Mouse (Mus musculus) heart, embryonic 10.5 days (tissue): ENCODE results near the gene Cnot10. TPM values are rescaled to one million over a fixed set of nuclear protein-coding genes. Genes with fewer than 3 reads are reported as not detected.

Experiments used
- DNase-seq: peaks from one replicate; pipeline ENCODE4 v3.0.0-alpha.2; 2017; ENCODE audit warnings: low spot score
- H3K27ac ChIP-seq: fragments of 300-500 bp; sonication (generic); 2 replicates; pipeline ENCODE4 v1.5.1; 2016; ENCODE audit warnings: mild to moderate bottlenecking
- H3K27me3 ChIP-seq: fragments of 300-500 bp; sonication (generic); 2 replicates; pipeline ENCODE4 v1.6.1; 2016; ENCODE audit warnings: mild to moderate bottlenecking; ENCODE audit not compliant: poor library complexity, insufficient read depth, severe bottlenecking
- H3K36me3 ChIP-seq: fragments of 300-500 bp; sonication (generic); 2 replicates; pipeline ENCODE4 v1.6.1; 2016; ENCODE audit warnings: mild to moderate bottlenecking, moderate library complexity
- H3K4me1 ChIP-seq: fragments of 300-500 bp; sonication (generic); 2 replicates; pipeline ENCODE4 v1.6.1; 2016; ENCODE audit warnings: mild to moderate bottlenecking
- H3K4me3 ChIP-seq: fragments of 300-500 bp; sonication (generic); 2 replicates; pipeline ENCODE4 v1.5.1; 2016; ENCODE audit warnings: mild to moderate bottlenecking, moderate library complexity
- H3K9me3 ChIP-seq: fragments of 300-500 bp; sonication (generic); 2 replicates; pipeline ENCODE4 v1.6.1; 2016; ENCODE audit warnings: mild to moderate bottlenecking, moderate library complexity
- WGBS: fragments of 180-500 bp; shearing (Covaris S2); methylation state at CpG from one replicate; pipeline ENCODE4 v1.1.7; 2016; 5-methylcytosine and 5-hydroxymethylcytosine counted together
- polyA plus RNA-seq: library from polyadenylated mRNA; unstranded; fragments of >200 nt; fragmentation: Nextera tagmentation; extraction: Ambion mirVana; gene quantifications from 2 replicates; pipeline ENCODE4 v1.2.1, GENCODE M21; 2016

Cnot10 gene
- 44.8 and 53.3 TPM in 2 replicates for polyA plus RNA-seq

DNA sequence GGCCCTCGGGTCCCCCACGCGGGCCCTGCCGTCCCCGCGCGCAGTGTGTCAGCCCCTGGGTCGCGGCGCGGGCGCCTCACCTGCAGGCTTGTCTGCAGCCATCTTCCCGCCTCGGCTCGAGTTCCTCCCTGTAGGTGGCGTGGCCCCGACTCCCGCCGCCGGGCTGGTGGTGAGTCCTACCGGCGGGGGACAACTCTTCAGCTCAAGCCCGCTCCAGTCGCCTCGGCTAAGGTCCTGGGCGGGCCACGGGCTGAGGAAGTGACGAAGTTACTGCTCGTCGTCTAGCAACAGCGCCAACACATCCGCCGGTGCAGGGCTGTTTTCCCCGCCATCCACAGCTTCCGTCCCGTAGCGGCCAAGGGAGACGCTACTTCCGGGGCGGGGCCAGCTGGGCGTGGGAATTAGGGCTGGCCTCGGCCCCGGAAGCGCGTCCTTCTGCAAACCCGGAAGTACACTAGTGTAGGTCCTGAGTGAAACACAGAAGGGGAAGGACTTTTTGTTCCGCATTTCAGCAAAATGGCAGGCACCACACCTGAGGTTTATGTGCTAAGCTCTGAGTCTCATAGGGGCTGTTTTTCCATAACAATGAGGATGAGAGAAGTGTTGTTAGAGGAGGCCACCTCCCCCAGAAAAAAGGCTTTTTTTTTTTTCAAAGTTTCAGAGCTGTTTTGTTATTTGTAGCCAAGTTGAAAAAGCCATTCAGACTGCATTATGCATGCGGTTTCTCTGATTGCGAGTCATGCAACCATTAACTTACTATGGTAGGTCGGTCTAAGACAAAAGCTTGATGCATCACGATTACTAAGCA, at the start of gene Cnot10:
Gene Cnot10 (minus strand): TSS at position 346 of the 808 bp plus-strand sequence.
- DNase-seq: peak; percentile 99
- peaks cover 12% of the 10 kb centered on the region for H3K4me1 ChIP-seq
- no peaks in the 10 kb centered on the region for H3K9me3 ChIP-seq
- H3K27ac ChIP-seq: peak within 1 kb of the TSS; percentile 91
- 4% methylated on average over 49 of the region's 51 CpGs for WGBS
- H3K4me3 ChIP-seq: peak within 1 kb of the TSS; percentile 90
- peaks cover 14% of the 10 kb centered on the region for H3K27me3 ChIP-seq
- H3K36me3 ChIP-seq: peaks cover 10% of the 10 kb centered on the region

DNA sequence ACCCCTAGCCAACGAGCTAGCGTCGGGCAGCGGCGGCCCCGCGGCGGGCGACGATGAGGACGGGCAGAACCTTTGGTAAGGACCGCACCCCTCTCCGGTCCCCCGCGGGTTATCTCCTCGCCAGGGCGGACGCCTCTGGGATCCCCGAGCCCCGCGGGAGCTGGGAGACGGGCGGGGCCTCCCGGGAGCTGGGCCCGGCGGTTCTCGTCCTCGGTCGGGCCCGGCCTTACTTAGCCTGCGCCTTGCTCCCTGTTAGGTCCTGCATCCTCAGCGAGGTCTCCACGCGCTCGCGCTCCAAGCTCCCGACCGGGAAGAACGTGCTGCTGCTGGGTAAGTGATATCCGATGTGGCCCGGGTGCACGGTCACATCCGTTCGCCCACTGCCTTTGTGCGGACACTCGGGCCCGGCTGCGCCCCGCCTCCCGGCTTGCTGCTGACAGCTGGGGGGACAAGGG, 49.0 kb upstream of the Cnot10 start:
- Histone ChIP-seq H3K36me3 (peaks cover 27% of the 10 kb centered on the region), H3K27me3 (no peaks in the 10 kb centered on the region), H3K4me1 (peaks cover 17% of the 10 kb centered on the region), H3K4me3 (peak overlapping the region; percentile 97), H3K9me3 (no peaks in the 10 kb centered on the region), H3K27ac (peak overlapping the region; percentile 95)
- under 1% methylated on average over 50 of the region's 50 CpGs for WGBS
- peak; percentile 85 for DNase-seq

DNA sequence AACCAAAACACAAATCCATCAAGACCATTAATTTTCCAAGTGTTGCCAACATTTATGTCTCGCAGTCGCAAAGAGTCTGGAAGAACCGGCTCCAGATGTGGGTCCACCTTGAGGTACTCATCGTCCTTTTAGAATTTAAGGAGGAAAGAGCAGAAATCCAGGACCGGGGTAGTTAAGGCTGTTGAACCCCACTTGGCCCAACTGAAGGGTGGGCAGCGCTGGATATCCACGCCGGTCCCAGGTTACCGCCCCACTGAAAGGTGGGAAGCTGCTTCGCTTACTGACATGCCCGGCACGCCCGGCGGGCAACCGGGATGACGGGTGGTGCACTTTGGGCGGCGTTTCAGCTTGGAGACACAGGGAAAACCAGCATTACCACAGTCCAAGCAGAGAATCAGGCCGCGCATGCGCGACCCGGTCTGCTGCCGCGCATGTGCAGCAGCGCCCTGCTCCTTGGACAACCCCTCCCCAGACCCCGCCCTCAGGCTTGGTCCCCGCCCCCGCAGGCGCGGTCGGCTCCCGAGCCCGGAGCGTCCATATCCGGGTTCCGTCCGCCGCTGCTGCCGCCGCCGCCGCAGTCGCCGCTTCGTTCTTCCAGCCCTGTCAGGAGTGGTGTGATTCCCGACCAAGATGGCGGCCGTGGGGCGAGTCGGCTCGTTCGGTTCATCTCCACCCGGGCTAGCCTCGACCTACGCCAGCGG, 48.4 kb upstream of the Cnot10 start, which contains the start of gene Dync1li1:
Gene Dync1li1 (plus strand): TSS at position 539 of the 701 bp plus-strand sequence.
- under 1% methylated on average over 57 of the region's 57 CpGs for WGBS
- Histone ChIP-seq H3K36me3 (peaks cover 21% of the 10 kb centered on the region), H3K27ac (peak within 1 kb of the TSS; percentile 95), H3K9me3 (no peaks in the 10 kb centered on the region), H3K27me3 (no peaks in the 10 kb centered on the region), H3K4me1 (peaks cover 17% of the 10 kb centered on the region), H3K4me3 (peak within 1 kb of the TSS; percentile 97)
- peak; percentile 98 for DNase-seq

DNA sequence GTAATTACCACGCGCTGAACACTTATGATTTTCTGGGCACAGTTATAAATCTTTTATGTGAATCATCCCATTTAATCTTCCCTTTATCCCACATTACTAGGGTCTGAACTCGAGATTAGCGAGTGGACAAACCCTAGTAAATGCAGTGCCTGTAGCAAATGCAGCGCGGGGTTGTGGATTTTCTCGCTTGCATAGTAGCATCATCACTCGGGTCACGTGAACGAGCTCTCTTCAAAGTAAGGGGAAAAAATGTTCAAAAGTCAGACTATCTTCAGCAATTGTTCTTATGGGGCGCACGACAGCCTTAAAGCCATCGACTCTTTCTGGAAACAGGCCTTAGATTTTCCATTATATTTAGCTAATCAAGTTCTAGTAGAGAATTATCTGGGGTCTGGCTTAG, 47.7 kb upstream of the Cnot10 start:
- Histone ChIP-seq H3K27me3 (no peaks in the 10 kb centered on the region), H3K9me3 (no peaks in the 10 kb centered on the region), H3K4me1 (peaks cover 17% of the 10 kb centered on the region), H3K36me3 (peaks cover 14% of the 10 kb centered on the region), H3K4me3 (peak overlapping the region; percentile 97), H3K27ac (peak overlapping the region; percentile 95; the same call in 1 of the 2 replicates)
- WGBS: 71% methylated on average over 13 of the region's 13 CpGs
- DNase-seq: no peak

DNA sequence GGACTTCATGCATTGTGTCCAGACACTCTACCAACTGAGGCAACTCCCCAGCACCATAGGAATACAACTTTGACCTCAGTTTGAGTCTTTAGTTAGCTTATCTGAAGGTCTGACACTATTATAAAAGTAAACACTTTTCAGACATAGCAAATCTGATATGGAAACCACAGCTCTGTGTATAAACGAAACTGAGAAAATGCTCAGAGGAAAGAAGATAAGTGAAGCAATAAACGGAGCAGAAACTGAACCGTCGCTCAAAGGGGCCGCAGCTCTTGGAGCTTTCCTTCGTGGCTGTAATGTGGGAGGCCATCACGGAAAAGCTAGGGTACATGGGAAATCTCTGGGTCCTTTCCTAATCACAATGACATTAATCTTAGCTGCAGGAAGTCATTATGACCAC, 46.3 kb upstream of the Cnot10 start:
- Histone ChIP-seq H3K4me1 (peaks cover 14% of the 10 kb centered on the region), H3K27ac (no peak overlapping the region), H3K27me3 (no peaks in the 10 kb centered on the region), H3K9me3 (no peaks in the 10 kb centered on the region), H3K4me3 (no peak overlapping the region), H3K36me3 (0 out of 2 replicates have a peak, but pooled peaks cover 3% of the 10 kb centered on the region)
- no peak for DNase-seq
- 87% methylated on average over 7 of the region's 7 CpGs for WGBS

DNA sequence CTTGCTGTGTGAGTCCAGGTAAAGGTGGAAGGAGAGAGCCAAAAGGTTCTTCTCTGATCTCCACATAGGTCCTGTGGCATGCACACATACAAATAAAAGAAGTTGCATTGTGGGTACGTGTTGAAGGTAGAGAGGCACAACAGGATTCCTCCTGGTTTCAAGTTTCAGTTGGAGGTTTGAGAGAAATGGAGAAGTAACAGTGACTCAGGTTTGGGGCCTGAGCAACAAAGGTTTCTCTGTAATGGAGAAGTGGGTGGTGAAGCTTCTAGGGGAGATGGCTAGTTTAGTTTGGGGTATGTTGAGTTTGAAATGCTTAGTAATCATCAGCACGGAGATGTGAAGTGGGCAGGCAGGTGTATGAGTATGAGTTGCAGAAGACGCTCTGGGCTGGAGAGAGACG, 42.2 kb upstream of the Cnot10 start:
- 75% methylated on average over 4 of the region's 4 CpGs for WGBS

DNA sequence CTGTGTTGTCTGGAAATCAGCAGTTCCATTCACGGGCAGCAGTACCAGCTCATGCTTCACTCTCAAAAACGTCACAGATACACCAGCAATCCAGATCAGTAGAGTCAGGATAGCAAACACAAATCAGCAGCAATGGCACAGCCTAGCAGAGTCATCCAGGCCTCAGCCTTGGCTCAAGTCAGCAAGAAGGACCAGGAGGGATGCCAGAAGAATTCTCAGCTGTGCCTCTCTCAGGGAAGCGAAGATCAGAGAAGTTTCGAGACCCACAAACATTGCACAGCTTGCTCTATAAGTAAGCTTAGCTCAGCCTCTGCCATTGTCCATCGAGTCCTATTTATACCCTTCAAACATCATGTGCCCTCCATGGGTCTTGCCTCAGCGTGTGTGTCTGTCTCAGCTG, 40.5 kb upstream of the Cnot10 start:
- no peaks in the 10 kb centered on the region for H3K36me3 ChIP-seq
- no peaks in the 10 kb centered on the region for H3K27me3 ChIP-seq
- WGBS: 71% methylated on average over 6 of the region's 6 CpGs
- no peak overlapping the region for H3K4me3 ChIP-seq
- H3K4me1 ChIP-seq: no peaks in the 10 kb centered on the region
- no peak overlapping the region for H3K27ac ChIP-seq
- no peak for DNase-seq
- no peaks in the 10 kb centered on the region for H3K9me3 ChIP-seq

More for the DNA sequence above, 42.2 kb upstream of the Cnot10 start:
- Histone ChIP-seq H3K9me3 (no peaks in the 10 kb centered on the region), H3K27me3 (no peaks in the 10 kb centered on the region), H3K36me3 (no peaks in the 10 kb centered on the region), H3K4me3 (no peak overlapping the region), H3K27ac (no peak overlapping the region), H3K4me1 (no peaks in the 10 kb centered on the region)
- no peak for DNase-seq

DNA sequence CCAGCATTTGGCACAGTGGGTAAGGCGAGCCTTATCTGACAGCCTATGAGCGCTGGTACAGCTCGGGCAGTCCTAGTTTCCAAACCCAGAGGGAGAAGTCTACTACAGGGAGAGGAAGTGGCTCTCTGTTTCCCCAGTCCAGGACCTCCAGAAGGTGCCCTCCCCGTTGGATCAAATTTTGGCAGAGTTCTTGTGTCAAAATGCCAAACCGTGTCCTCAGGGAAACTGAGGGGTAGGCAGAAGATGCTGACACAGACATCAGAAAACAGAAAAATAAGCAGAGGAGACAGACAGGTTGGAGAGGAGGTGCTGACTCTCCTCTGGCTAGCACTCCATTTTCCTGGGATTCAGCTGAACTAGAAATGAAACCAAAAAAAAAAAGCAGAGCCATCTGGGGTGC, 40.0 kb upstream of the Cnot10 start:
- Histone ChIP-seq H3K27ac (no peak overlapping the region), H3K36me3 (no peaks in the 10 kb centered on the region), H3K4me3 (no peak overlapping the region), H3K4me1 (no peaks in the 10 kb centered on the region), H3K9me3 (no peaks in the 10 kb centered on the region), H3K27me3 (no peaks in the 10 kb centered on the region)
- DNase-seq: no peak
- 70% methylated on average over 5 of the region's 5 CpGs for WGBS

DNA sequence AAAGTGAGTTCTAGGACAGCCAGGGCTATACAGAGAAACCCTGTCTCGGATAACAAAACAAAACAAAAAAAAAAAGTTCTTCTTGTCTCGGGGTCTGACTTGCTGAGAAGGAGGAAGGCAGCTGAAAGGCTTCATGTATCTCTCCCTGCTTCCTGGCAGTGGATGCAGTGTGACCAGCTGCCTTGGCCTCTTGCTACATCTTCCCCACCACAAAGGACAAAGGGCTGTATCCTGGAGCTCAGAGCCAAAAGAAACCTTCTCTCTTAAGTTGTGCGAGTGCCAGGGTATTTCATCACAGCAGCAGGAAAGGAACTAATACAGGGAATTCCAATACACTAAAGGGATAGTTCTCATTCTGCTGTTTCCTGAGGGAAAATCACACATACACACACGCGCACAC, 38.6 kb upstream of the Cnot10 start:
- 75% methylated on average over 5 of the region's 5 CpGs for WGBS
- no peaks in the 10 kb centered on the region for H3K9me3 ChIP-seq
- H3K4me3 ChIP-seq: no peak overlapping the region
- no peaks in the 10 kb centered on the region for H3K27me3 ChIP-seq
- no peak overlapping the region for H3K27ac ChIP-seq
- H3K36me3 ChIP-seq: no peaks in the 10 kb centered on the region
- peaks cover 3% of the 10 kb centered on the region for H3K4me1 ChIP-seq
- no peak for DNase-seq

DNA sequence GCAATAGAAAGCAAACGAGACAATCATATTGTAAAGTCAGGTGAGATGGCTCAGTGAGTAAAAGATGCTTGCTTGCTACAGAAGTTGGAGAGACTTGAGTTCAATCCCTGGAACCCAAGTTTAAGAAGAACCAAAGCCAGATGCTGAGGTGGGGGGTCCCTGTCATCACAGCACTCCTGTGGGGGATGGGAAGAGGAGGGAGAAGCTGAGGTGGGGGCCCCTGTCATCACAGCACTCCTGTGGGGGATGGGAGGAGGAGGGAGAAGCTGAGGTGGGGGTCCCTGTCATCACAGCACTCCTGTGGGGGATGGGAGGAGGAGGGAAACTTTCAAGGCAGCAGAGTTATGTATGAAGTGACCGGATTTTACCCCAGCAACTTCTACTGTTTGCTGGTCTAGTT, 33.6 kb upstream of the Cnot10 start:
- 32% methylated on average over 2 of the region's 2 CpGs for WGBS
- no peaks in the 10 kb centered on the region for H3K36me3 ChIP-seq
- peak overlapping the region; percentile 76 for H3K27ac ChIP-seq
- H3K9me3 ChIP-seq: no peaks in the 10 kb centered on the region
- DNase-seq: no peak
- peaks cover 13% of the 10 kb centered on the region for H3K4me1 ChIP-seq
- H3K4me3 ChIP-seq: peak overlapping the region; percentile 58; the same call in 1 of the 2 replicates
- H3K27me3 ChIP-seq: no peaks in the 10 kb centered on the region; the same call in 1 of the 2 replicates

DNA sequence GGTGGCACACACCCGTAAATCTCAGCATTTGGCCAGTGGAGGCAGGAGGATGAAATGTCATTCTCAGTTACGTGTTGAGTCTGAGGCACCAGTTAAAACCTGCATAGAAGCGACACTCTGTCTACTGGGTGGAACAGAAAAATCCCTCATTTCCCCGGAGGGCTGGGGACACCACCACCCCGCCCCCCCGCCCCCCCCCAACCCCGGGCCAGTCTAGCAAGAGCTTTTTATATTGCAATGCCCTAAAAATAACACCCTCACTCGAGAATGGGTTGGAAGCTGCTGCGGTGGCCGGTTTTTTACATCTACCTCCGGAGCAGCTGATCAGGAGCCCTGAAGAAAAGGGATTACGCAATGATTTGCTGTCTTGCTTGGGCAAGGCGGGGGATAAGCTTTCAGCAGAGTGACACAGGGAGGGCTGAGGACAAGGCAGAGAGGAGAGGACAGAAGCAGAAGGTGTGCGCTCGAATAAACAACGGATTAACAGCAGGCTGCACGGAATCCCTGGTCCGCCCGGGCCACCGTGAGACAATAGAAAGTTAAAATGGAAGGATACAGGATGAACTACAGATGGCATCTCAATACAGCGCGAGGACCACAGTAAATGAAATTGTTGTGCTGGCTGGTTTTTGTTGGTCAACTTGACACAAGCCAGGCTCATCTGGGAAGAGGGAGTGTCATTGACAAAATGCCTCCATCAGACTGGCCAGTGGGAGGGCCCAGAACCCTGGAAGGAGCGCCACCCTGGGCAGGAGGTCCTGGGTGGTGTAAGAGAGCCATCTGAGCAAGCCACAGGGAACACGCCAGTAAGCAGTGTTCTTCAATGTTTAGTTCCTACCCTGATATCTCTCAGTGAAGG, 32.9 kb upstream of the Cnot10 start:
- peak overlapping the region; percentile 58 for H3K4me3 ChIP-seq
- H3K27me3 ChIP-seq: no peaks in the 10 kb centered on the region; the same call in 1 of the 2 replicates
- DNase-seq: no peak
- H3K9me3 ChIP-seq: no peaks in the 10 kb centered on the region
- peak overlapping the region; percentile 76 for H3K27ac ChIP-seq
- 3% methylated on average over 24 of the region's 24 CpGs for WGBS
- H3K36me3 ChIP-seq: no peaks in the 10 kb centered on the region
- H3K4me1 ChIP-seq: peaks cover 17% of the 10 kb centered on the region

DNA sequence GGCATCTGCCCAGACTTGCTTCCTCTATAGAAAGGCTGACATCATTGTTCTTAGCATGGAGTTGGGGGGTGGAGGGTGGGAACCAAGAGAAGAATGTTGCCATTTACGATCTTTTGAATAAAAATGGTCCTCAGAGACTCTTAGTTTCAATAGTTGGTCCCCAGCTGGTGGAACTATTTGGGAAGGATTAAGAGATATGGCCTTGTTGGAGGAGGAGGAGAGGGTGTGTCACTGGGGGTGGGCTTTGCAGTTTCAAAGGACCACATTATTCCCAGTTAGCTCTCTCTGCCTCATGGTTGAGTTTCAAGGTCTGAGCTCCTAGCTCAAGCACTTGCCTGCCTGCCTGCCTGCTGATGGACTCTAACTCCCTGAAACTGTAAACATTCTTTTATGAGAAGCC, 32.0 kb upstream of the Cnot10 start:
- Histone ChIP-seq H3K27ac (no peak overlapping the region), H3K4me3 (no peak overlapping the region), H3K36me3 (no peaks in the 10 kb centered on the region), H3K9me3 (no peaks in the 10 kb centered on the region), H3K27me3 (no peaks in the 10 kb centered on the region; the same call in 1 of the 2 replicates), H3K4me1 (peaks cover 20% of the 10 kb centered on the region)
- whole genome bisulfite sequencing: 65% methylated on average over 1 of the region's 1 CpGs
- no peak for DNase-seq
